Comparison of ENCODE assay signal across 8 mouse cellular contexts in genomic region chr14:21075751-21076500, GRCm38 (mm10). TPM values are rescaled to one million over a fixed set of nuclear protein-coding genes. Genes with fewer than 3 reads are reported as not detected.
A peak's percentile ranks its signal among the peaks of the same experiment; 100 is the strongest.
DNase-seq lines count a peak whose midpoint lies in the region; ATAC-seq and TF ChIP-seq lines count a peak whose summit lies in the region.

No protein-coding gene starts in this region.

- peaks cover 11% of the 10 kb centered on the region for H3K36me3 ChIP-seq in G1E (replicated peaks)
- no peaks in the 10 kb centered on the region for H3K36me3 ChIP-seq in forebrain, embryonic 15.5 days
- H3K36me3 ChIP-seq in neural tube, embryonic 15.5 days, result no peaks in the 10 kb centered on the region

- H3K27ac ChIP-seq in forebrain, embryonic 15.5 days (replicated peaks), result peak overlapping the region; percentile 62
- H3K27ac ChIP-seq in layer of hippocampus, adult 2 months, result peak overlapping the region; percentile 94
- peak overlapping the region; percentile 85 for H3K27ac ChIP-seq in neural tube, embryonic 15.5 days (replicated peaks)

- H3K27me3 ChIP-seq in G1E (ENCODE audit: insufficient read depth, low read length), result no peaks in the 10 kb centered on the region
- no peaks in the 10 kb centered on the region for H3K27me3 ChIP-seq in forebrain, embryonic 15.5 days
- H3K27me3 ChIP-seq in neural tube, embryonic 15.5 days (replicated peaks), result no peaks in the 10 kb centered on the region

- H3K4me3 ChIP-seq in G1E (ENCODE audit: low read depth, low read length), result peak overlapping the region; percentile 91
- peak overlapping the region; percentile 69 for H3K4me3 ChIP-seq in forebrain, embryonic 15.5 days
- peak overlapping the region; percentile 95 for H3K4me3 ChIP-seq in layer of hippocampus, adult 2 months
- peak overlapping the region; percentile 89 for H3K4me3 ChIP-seq in lung, adult 2 months (replicated peaks; ENCODE audit: extremely low read depth, low read depth, low read length)
- peak overlapping the region; percentile 71 for H3K4me3 ChIP-seq in neural tube, embryonic 15.5 days (replicated peaks)

- TF ChIP-seq CTCF in G1E (IDR thresholded peaks at IDR 0.05; ENCODE audit: low read depth, low read length), result no peak
- 0 out of 2 replicates have a peak, but pooled peaks have one; percentile 9 for TF ChIP-seq CTCF in layer of hippocampus, adult 2 months (conservative IDR thresholded peaks at IDR 0.05)
- TF ChIP-seq CTCF in lung, adult 2 months (IDR thresholded peaks at IDR 0.05; ENCODE audit: insufficient read depth, low read length), result no peak

- peak; percentile 25; the same call in 1 of the 2 replicates for ATAC-seq in G1E (ENCODE audit: extremely low read depth, insufficient number of reproducible peaks, low FRiP score, poor library complexity, severe bottlenecking)
- ATAC-seq in forebrain, embryonic 15.5 days (replicated peaks), result peak; percentile 97
- ATAC-seq in neural tube, embryonic 15.5 days (ENCODE audit: low FRiP score), result peak; percentile 98

- under 1% methylated on average over 59 of the region's 59 CpGs for WGBS in forebrain, embryonic 15.5 days
- under 1% methylated on average over 59 of the region's 59 CpGs for WGBS in lung, adult 2 months
- WGBS in neural tube, embryonic 15.5 days, result under 1% methylated on average over 59 of the region's 59 CpGs

- peak overlapping the region; percentile 74 for H3K4me2 ChIP-seq in forebrain, embryonic 15.5 days (replicated peaks)
- peak overlapping the region; percentile 74 for H3K4me2 ChIP-seq in neural tube, embryonic 15.5 days

- H3K9ac ChIP-seq in forebrain, embryonic 15.5 days (replicated peaks), result peak overlapping the region; percentile 71
- peak overlapping the region; percentile 74 for H3K9ac ChIP-seq in neural tube, embryonic 15.5 days (replicated peaks)

- intact Hi-C loops in heart, postnatal 25 days (cut with DNase I), result loop anchor here (2.0 kb wide), 1 partner anchor 23 kb away; the partner anchor contains the start of genes Adk and Ap3m1

- no peaks in the 10 kb centered on the region for H3K9me3 ChIP-seq in G1E (replicated peaks)
- no peaks in the 10 kb centered on the region for H3K9me3 ChIP-seq in forebrain, embryonic 15.5 days
- no peaks in the 10 kb centered on the region for H3K9me3 ChIP-seq in neural tube, embryonic 15.5 days (replicated peaks)

- peak; percentile 90; the same call in 1 of the 2 replicates for TF ChIP-seq POLR2A in lung, adult 2 months (IDR thresholded peaks at IDR 0.05; ENCODE audit: borderline replicate concordance, extremely low read depth, low read depth, low read length)

- peak; percentile 86 for DNase-seq in G1E (ENCODE audit: low spot score)
- DNase-seq in cerebellum, adult 11-12 months, result peak; percentile 98
- peak; percentile 87 for DNase-seq in heart, postnatal 25 days (ENCODE audit: low spot score)
- DNase-seq in layer of hippocampus, adult 2 months (ENCODE audit: low spot score in 2 of 2), result peak; percentile 81 to 86
- DNase-seq in lung, adult 2 months, result peak; percentile 93
- DNase-seq in testis, postnatal 10 days (ENCODE audit: low spot score), result peak; percentile 95

- peaks cover 63% of the 10 kb centered on the region for H3K4me1 ChIP-seq in G1E (ENCODE audit: insufficient read depth, low read depth, low read length)
- peaks cover 11% of the 10 kb centered on the region for H3K4me1 ChIP-seq in forebrain, embryonic 15.5 days
- peaks cover 13% of the 10 kb centered on the region for H3K4me1 ChIP-seq in lung, adult 2 months (ENCODE audit: control insufficient read depth, insufficient read depth, low read length)
- H3K4me1 ChIP-seq in neural tube, embryonic 15.5 days, result peaks cover 5% of the 10 kb centered on the region

RNA-seq across cellular contexts. Expression of gene Adk, which starts 23.6 kb away (rescaled TPM):
- total RNA-seq in G1E (2014; fragmentation: Nextera tagmentation), result 457 and 489 TPM in 2 replicates
- 547 and 633 TPM in 2 replicates for total RNA-seq in G1E (2017)
- 20.3 and 20.8 TPM in 2 replicates for polyA plus RNA-seq in G1E (2012)
- 68.6 and 74.6 TPM in 2 replicates for polyA plus RNA-seq in forebrain, embryonic 15.5 days (2015; fragmentation: Nextera tagmentation; extraction: Ambion mirVana)
- 100 to 1,000 TPM; 236 to 274 TPM for total RNA-seq in heart, postnatal 25 days (2021)
- total RNA-seq in layer of hippocampus, adult 2 months (2021), result 10 to 100 TPM; 62.5 to 72.3 TPM
- 34.8 and 54.0 TPM in 2 replicates for polyA plus RNA-seq in lung, adult 2 months (2012; rRNA removed)
- 40.0 and 62.1 TPM in 2 replicates for polyA plus RNA-seq in neural tube, embryonic 15.5 days (2015; fragmentation: Nextera tagmentation; extraction: Ambion mirVana)

RNA-seq across cellular contexts. Expression of gene Ap3m1, which starts 23.6 kb away (rescaled TPM):
- total RNA-seq in G1E (2014; fragmentation: Nextera tagmentation) (117 and 148 TPM in 2 replicates), G1E (2017) (98.7 and 114 TPM in 2 replicates)
- polyA plus RNA-seq in G1E (2012), result 6.8 and 8.2 TPM in 2 replicates
- polyA plus RNA-seq in forebrain, embryonic 15.5 days (2015; fragmentation: Nextera tagmentation; extraction: Ambion mirVana), result 104 and 107 TPM in 2 replicates
- total RNA-seq in heart, postnatal 25 days (2021), result 10 to 100 TPM; 62.9 to 72.4 TPM
- total RNA-seq in layer of hippocampus, adult 2 months (2021), result 10 to 100 TPM; 67.0 to 70.9 TPM
- 16.2 and 30.1 TPM in 2 replicates for polyA plus RNA-seq in lung, adult 2 months (2012; rRNA removed)
- polyA plus RNA-seq in neural tube, embryonic 15.5 days (2015; fragmentation: Nextera tagmentation; extraction: Ambion mirVana), result 73.8 and 74.6 TPM in 2 replicates

Comparison
In these comparisons a context has a peak if more than half of its experiments do, and no peak if none do; other contexts are left out.
1. Peak in every context shown above with its lines: DNase-seq, ATAC-seq, H3K4me3 ChIP-seq and H3K27ac ChIP-seq.
2. ATAC-seq: peak in every context shown above with its lines; median percentile 98 in neural tube, embryonic 15.5 days; 97 in forebrain, embryonic 15.5 days; 25 in G1E.